Mouse (Mus musculus): ENCODE results near the gene Disp2.

Disp2 gene

DNA sequence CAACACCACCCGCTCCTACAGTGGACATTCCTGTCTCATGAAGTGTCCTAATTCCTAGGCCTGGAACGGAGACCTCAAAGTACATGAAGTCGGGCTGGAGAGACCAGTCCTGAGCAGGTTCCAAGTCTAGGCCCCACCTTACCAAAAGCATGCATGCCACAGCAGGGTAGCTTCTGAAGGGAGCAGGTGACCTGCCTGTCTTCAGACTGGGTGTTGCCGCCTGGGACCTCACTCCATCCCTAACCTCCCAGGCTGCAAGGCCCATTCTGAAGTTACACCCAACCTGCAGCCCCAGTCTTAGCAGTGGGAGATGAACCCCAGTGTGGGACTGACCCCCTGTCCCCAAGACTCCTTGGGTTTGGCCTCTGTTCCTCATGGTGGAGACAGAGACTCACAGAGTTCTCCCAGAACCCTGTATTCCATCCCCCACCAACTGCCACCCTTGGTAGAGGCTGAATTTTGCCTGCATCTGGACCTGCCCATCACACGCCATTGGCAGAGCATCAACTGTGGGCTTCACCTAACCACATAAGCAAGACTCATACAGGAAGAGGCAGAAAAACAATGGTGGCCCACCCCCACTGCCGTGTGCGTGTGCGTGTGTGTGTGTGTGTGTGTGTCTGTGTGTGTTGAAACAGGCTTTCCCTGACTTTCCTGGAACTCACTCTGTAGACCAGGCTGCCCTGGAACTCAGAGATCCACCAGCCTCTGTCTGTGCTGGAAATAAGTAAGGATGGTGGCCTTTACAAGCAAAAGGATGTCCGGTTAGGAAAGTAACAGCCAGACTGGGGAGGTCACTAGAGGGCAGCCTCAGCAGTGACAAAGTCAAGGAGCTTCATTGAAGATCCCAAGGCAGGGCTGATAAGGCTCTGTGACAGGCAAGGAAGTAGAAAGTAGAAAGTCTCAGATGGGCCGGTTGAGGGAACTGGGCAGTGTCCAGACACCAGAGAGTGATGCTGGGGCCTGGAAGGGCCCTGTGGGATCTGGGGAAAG, 13.2 kb upstream of the Disp2 start:
- DNase-seq (ENCODE audit: low read depth, low spot score), result no peak
- Histone ChIP-seq H3K27me3 (ENCODE audit: control insufficient read depth, insufficient read depth, low read length, poor library complexity, severe bottlenecking) (no peaks in the 10 kb centered on the region), H3K36me3 (ENCODE audit: control insufficient read depth, insufficient read depth, low read length, poor library complexity, severe bottlenecking) (no peaks in the 10 kb centered on the region)

DNA sequence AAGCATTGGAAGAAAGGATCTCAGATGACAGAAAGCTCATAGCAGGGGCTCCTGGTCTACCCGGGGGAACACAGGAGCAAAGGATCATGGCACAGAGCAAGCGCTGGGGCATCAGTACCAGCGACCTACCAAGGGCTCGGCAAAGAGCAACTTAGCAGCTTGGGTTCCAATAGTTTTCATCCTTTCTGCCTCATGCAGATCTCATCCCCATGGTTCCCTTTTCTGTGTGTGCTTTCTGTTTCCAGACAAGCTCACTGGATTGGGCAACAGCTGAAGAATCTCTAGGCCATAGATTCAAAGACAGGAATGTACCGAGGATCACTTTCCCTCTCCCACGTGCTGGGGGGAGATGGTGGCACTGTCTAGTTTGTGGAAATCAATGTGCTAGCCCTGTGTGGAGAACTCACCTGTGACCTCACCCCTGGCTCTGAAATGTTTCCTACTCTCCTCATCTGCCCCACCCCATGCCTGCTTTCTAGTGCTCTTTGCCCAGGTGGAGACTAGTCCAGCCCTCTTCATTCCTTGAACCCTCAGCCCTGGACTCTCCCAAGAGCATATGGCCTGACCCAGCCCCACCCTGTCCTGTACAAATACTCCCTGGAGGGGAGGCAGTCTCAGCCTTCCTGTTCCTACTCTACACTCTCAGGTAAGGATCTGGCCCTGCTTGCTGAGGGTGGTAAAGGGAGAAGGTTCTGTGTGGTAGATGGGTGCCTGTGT, 7.2 kb upstream of the Disp2 start, which contains the start of gene Phgr1:
Phgr1 (plus strand) TSS at position 612 of the 717 bp plus-strand sequence.
- no peaks in the 10 kb centered on the region for H3K36me3 ChIP-seq (ENCODE audit: control insufficient read depth, insufficient read depth, low read length, poor library complexity, severe bottlenecking)
- H3K27me3 ChIP-seq (ENCODE audit: control insufficient read depth, insufficient read depth, low read length, poor library complexity, severe bottlenecking), result no peaks in the 10 kb centered on the region
- no peak for DNase-seq (ENCODE audit: low read depth, low spot score)

DNA sequence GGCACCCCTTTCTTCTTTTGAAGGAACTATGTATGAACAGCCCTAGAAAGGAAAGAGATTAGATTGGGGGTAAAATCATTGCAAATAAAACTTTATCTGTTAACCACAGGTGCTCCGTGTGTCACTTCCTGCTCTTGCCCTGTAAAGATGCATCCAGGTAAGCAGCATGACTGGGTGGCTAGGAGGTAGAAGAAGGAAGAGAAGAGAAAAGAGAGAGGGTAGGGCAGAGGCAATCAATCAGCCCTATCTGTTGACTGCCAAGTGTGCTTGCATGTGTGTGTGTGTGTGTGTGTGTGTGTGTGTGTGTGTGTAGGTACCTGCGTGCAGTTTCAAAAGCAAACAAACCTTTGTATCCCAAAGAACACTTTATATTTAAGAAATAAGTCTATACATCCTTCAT, 5.0 kb upstream of the Disp2 start:
- Histone ChIP-seq H3K36me3 (ENCODE audit: control insufficient read depth, insufficient read depth, low read length, poor library complexity, severe bottlenecking) (no peaks in the 10 kb centered on the region), H3K27me3 (ENCODE audit: control insufficient read depth, insufficient read depth, low read length, poor library complexity, severe bottlenecking) (no peaks in the 10 kb centered on the region)
- no peak for DNase-seq (ENCODE audit: low read depth, low spot score)

DNA sequence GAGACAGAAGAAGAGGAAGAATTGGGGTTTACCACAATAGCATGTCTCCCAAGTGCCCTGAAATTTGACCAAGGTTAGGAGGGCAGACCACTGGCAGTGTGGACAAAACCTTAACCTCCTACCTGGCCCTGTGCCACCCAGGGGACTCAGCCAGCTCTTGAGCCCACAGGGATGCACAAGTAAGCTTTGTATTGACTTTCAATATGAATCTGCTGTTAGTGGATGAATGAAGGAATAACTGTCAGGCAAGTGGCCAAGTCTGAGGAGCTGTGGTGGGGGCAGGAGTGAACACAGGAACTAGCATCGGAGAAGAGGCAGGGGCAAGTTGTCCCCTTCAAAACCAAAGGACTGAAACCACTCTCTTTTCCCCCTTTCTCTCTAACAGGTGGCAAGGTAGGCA, 4.1 kb upstream of the Disp2 start:
- Histone ChIP-seq H3K36me3 (ENCODE audit: control insufficient read depth, insufficient read depth, low read length, poor library complexity, severe bottlenecking) (no peaks in the 10 kb centered on the region), H3K27me3 (ENCODE audit: control insufficient read depth, insufficient read depth, low read length, poor library complexity, severe bottlenecking) (no peaks in the 10 kb centered on the region)
- no peak for DNase-seq (ENCODE audit: low read depth, low spot score)

DNA sequence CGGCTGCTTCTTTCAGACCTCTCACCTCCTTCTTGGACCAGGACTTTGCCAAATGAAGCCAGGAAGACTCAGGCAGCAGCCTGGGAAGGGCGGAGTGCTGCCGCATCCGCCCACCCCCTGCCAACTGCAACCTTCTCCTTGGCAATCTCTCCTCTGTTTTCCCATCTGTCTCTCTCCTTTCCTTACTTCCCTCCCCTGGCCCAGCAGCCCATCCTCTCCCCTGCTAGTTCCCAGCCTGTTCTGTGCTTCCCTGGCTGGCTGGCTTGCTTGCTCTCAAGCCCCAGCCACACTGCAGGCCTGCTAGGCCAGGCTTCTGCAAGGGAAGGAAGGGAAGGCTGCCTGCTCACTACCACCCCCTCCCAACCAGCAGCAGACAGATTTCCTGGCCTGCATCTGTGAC, 3.7 kb upstream of the Disp2 start:
- no peaks in the 10 kb centered on the region for H3K36me3 ChIP-seq (ENCODE audit: control insufficient read depth, insufficient read depth, low read length, poor library complexity, severe bottlenecking)
- H3K27me3 ChIP-seq (ENCODE audit: control insufficient read depth, insufficient read depth, low read length, poor library complexity, severe bottlenecking), result no peaks in the 10 kb centered on the region
- no peak for DNase-seq (ENCODE audit: low read depth, low spot score)

DNA sequence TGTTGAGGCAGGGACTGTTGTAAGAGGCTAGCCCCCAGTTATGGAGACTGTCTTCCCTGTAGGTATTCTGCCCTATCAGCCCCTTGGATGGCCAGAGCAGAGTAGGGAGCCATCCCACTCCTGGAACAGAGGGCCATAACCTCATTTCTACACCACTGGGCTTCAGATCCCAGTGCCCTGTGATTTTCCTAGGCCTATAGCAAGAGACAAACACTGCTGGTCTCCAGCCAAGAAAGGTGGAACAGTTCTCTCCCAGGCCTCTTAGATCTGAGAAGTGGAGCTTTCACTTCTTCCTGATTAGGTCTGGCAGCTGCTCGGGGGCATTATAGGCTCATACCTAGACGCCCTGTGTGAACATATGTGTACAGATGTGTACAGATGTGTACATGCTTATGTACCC, 3.2 kb upstream of the Disp2 start:
- H3K27me3 ChIP-seq (ENCODE audit: control insufficient read depth, insufficient read depth, low read length, poor library complexity, severe bottlenecking), result no peaks in the 10 kb centered on the region
- H3K36me3 ChIP-seq (ENCODE audit: control insufficient read depth, insufficient read depth, low read length, poor library complexity, severe bottlenecking), result no peaks in the 10 kb centered on the region
- DNase-seq (ENCODE audit: low read depth, low spot score), result no peak

DNA sequence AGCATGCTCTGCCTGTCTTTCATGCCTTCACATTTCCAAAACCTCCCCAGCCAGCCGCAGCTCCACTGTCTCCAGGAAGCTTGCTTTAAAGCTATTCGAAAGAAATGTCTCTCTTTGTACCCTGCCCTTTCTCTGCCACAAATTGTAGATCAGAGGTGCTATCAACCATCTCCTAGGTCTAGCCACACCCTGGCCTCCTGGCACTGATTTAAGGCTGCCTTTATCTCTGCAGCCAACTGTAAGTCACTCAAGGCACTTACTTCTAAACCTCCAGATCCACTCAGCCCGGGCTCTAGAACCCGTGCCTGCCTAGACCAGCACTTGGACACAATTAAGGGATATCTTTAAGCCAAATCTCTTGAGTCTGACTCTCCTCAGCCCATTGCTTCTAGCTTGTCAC, 1.1 kb upstream of the Disp2 start:
- H3K27me3 ChIP-seq (ENCODE audit: control insufficient read depth, insufficient read depth, low read length, poor library complexity, severe bottlenecking), result no peaks in the 10 kb centered on the region
- no peaks in the 10 kb centered on the region for H3K36me3 ChIP-seq (ENCODE audit: control insufficient read depth, insufficient read depth, low read length, poor library complexity, severe bottlenecking)
- DNase-seq (ENCODE audit: low read depth, low spot score), result no peak

DNA sequence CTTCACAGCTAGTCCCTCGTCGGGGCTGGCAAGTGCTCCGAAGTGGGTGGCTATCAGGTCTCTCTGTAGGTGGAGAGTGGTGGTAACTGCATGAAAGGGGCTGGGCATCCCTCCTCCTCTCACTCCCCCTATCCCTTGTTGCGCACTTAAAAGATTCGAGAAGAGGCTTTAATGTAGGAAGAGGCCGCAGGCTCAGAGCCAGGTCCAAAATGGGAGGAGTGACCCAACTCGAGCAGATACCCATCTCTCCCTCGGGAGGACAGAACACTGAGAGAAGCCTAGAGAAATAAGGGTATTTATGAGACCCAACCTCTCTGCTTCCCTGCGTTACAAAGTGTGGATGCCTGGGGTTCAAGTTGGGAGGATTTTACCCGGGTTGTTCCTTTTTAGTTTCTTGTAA, 454 bp upstream of the Disp2 start:
- DNase-seq (ENCODE audit: low read depth, low spot score), result no peak
- Histone ChIP-seq H3K27me3 (ENCODE audit: control insufficient read depth, insufficient read depth, low read length, poor library complexity, severe bottlenecking) (no peaks in the 10 kb centered on the region), H3K36me3 (ENCODE audit: control insufficient read depth, insufficient read depth, low read length, poor library complexity, severe bottlenecking) (no peaks in the 10 kb centered on the region)

DNA sequence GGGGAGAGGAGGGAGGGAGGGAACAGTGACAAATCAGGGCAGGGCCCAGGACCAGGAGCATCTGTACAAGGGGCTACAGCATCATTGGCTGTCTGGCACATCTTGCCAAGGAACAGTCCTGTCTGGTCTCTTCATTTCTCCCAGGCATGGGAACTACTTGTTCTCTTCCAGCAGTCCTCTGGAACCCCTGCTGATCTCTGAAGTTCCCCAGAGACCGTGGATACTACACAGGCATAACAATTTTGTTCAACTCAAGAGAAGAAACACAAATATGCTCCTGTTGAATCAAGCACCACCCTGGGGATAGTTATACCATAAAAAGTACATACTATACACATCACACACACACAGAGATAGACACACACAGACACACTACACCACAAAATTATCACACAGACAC, 1.6 kb downstream of the Disp2 start:
- no peak for DNase-seq (ENCODE audit: low read depth, low spot score)
- Histone ChIP-seq H3K36me3 (ENCODE audit: control insufficient read depth, insufficient read depth, low read length, poor library complexity, severe bottlenecking) (no peaks in the 10 kb centered on the region), H3K27me3 (ENCODE audit: control insufficient read depth, insufficient read depth, low read length, poor library complexity, severe bottlenecking) (no peaks in the 10 kb centered on the region)

DNA sequence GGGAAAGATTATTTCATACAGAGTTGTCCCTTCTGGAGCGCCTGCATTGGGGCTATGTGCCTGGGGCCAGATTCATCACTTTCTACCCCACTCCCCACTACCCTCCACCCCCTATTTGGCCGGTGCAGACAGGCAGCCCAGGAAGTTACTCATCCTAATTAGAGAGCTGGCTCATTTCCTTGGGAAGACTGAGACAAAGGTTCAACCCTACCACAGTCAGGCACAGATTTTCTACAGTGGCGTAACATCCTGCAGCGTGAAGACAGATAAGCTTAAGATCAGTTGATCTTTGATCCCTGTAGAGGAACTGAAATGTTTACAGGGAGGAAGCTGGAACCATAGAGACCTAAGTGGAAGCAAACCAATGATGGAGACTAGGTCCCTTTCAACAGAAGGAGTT, 2.8 kb downstream of the Disp2 start:
- no peaks in the 10 kb centered on the region for H3K36me3 ChIP-seq (ENCODE audit: control insufficient read depth, insufficient read depth, low read length, poor library complexity, severe bottlenecking)
- no peak for DNase-seq (ENCODE audit: low read depth, low spot score)
- H3K27me3 ChIP-seq (ENCODE audit: control insufficient read depth, insufficient read depth, low read length, poor library complexity, severe bottlenecking), result no peaks in the 10 kb centered on the region

DNA sequence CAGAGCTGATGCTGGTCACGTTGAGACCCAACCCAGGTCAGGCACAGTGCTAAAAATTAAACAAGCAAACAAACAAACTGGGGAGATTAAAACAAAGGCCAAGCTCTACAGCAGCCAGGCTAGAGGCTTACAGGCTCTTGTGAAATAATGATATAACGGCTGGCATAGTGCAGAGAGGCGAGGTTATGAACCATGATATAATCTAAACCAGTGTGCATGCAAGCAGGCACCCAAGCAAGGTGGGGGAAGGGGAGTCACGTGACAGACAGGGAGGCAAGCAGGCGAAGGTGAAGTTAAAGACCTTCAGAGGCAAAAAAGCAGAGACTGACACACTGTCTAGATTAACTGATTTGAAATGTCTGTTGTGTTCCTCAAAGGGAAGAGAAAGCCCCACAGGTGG, 3.6 kb downstream of the Disp2 start:
- Histone ChIP-seq H3K36me3 (ENCODE audit: control insufficient read depth, insufficient read depth, low read length, poor library complexity, severe bottlenecking) (no peaks in the 10 kb centered on the region), H3K27me3 (ENCODE audit: control insufficient read depth, insufficient read depth, low read length, poor library complexity, severe bottlenecking) (no peaks in the 10 kb centered on the region)
- DNase-seq (ENCODE audit: low read depth, low spot score), result no peak

DNA sequence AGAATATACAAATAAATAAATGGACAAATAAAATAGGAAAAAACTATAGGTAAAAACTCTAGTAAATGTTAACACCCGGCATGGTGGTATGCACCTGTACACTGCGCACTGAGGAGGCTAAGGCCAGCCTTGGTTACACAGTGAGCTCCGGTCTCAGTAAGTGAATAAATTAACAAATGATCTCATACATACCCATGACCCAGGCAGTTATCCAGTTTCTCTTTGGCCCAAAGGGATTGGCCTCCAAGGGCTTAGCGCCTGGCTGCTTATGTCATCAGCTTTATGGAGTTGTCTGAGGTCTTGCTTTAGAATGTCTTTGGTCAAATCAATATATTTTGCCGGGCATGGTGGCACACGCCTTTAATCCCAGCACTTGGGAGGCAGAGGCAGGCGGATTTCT, 4.1 kb downstream of the Disp2 start:
- no peak for DNase-seq (ENCODE audit: low read depth, low spot score)

DNA sequence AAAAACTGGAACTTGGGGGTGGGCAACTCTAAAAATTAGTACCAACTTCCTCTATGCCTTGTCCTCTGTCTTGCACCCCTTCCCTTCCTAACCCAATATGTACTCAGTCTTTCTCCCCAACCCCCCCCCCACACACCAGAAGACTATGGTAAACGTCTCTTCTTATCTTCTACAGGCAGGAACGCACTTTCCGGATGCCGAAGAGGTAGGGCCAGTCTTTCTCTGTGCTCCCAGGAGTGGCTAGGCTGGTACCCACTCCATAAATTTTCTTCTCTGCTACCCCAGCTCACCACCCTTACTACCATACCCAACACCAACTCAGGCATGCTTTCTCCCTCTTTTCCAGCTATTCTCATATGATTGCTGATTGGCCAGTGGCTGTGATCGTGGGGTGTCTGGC, 7.0 kb downstream of the Disp2 start:
- DNase-seq (ENCODE audit: low read depth, low spot score), result no peak
- H3K36me3 ChIP-seq (ENCODE audit: control insufficient read depth, insufficient read depth, low read length, poor library complexity, severe bottlenecking), result no peaks in the 10 kb centered on the region
- no peaks in the 10 kb centered on the region for H3K27me3 ChIP-seq (ENCODE audit: control insufficient read depth, insufficient read depth, low read length, poor library complexity, severe bottlenecking)

More for the DNA sequence above, 4.1 kb downstream of the Disp2 start:
- Histone ChIP-seq H3K36me3 (ENCODE audit: control insufficient read depth, insufficient read depth, low read length, poor library complexity, severe bottlenecking) (no peaks in the 10 kb centered on the region), H3K27me3 (ENCODE audit: control insufficient read depth, insufficient read depth, low read length, poor library complexity, severe bottlenecking) (no peaks in the 10 kb centered on the region)

DNA sequence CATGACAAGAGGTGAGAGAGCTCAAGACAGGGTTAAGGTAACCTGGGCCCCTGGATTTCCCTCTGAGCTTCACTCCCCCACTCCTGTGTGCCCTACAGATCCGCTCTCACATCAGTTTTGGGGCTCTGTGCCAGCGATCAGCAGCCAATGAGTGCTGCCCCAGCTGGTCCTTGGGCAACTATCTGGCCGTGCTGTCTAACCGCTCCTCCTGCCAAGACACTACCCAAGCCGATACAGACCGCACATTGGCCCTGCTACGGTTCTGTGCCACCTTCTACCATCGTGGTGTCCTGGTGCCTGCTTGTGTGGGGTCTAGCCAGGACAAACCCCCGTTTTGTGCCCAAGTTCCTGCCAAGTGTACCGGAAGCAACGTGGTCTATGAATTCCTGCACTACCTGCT, 10.0 kb downstream of the Disp2 start:
- H3K27me3 ChIP-seq (ENCODE audit: control insufficient read depth, insufficient read depth, low read length, poor library complexity, severe bottlenecking), result no peaks in the 10 kb centered on the region
- no peaks in the 10 kb centered on the region for H3K36me3 ChIP-seq (ENCODE audit: control insufficient read depth, insufficient read depth, low read length, poor library complexity, severe bottlenecking)
- no peak for DNase-seq (ENCODE audit: low read depth, low spot score)

DNA sequence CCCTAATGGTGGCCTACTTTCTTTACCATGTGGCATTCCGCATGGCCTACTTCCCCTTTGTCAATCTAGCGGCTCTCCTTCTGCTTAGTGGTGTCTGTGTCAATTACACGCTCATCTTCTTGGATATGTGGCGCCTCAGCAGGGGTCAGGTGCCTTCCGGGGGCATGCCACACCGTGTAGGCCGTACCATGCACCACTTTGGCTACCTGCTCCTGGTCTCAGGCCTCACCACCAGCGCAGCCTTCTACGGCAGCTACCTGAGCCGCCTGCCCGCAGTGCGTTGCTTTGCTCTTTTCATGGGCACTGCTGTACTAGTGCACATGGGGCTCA, 10.7 kb downstream of the Disp2 start:
- no peak for DNase-seq (ENCODE audit: low read depth, low spot score)
- no peaks in the 10 kb centered on the region for H3K36me3 ChIP-seq (ENCODE audit: control insufficient read depth, insufficient read depth, low read length, poor library complexity, severe bottlenecking)
- H3K27me3 ChIP-seq (ENCODE audit: control insufficient read depth, insufficient read depth, low read length, poor library complexity, severe bottlenecking), result no peaks in the 10 kb centered on the region

Data from splenic B cell, adult 2 months (primary cell).